Mouse (Mus musculus) stomach, postnatal 0 days (tissue): ENCODE data around the gene Rftn1.

Experiments
- CTCF ChIP-seq: IDR thresholded peaks from 2 replicates; pipeline ENCODE4 v1.5.1; 2016; ENCODE audit warnings: antibody characterized with exemption, low read depth, mild to moderate bottlenecking, moderate library complexity
- EP300 ChIP-seq: optimal IDR thresholded peaks from 2 replicates; pipeline ENCODE3; 2016; ENCODE audit warnings: antibody characterized with exemption

- TF ChIP-seq CTCF (no peak), EP300 (no peak)
These were observed 42.5 kb downstream of the Rftn1 start for GRCm38 (mm10) chr17:50147831-50148587.
